Mouse (Mus musculus): ENCODE data around the gene Gp1ba.

- TF ChIP-seq CTCF (IDR thresholded peaks at IDR 0.05; ENCODE audit: low read depth): peak; percentile 45
- TF ChIP-seq EP300 (IDR thresholded peaks at IDR 0.05; ENCODE audit: low read depth): no peak
These were observed 30.8 kb downstream of the Gp1ba start for GRCm38 (mm10) chr11:70669582-70670345.

All from heart, postnatal 0 days (tissue).